Comparison of ENCODE assay signal across 8 mouse cellular contexts in the genomic region with DNA sequence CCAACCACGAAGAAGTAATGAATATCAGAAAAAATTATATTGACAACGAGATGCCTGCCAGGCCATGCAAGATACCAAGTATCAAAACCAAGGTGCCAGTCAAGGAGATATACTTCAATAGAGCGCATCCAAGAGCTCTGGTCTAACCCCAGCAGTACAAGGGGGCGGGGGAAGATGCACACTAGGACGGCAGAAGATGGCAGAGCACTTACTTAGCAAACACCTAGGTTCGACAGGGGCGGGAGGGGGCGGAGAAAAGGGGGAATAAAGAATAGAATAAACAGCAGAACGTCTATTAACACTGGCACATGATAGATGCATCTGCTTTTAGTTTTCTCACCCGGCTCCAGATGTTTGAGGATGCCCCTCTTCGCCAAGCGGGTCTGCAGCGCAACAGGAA. TPM values are rescaled to one million over a fixed set of nuclear protein-coding genes. Genes with fewer than 3 reads are reported as not detected.
DNase-seq lines count a peak whose midpoint lies in the region; ATAC-seq lines count a peak whose summit lies in the region.
"Had no signal": no experiment of that assay in that cellular context is flagged by ENCODE, and none has a peak within 500 bp of the region (broad histone marks: within the 10 kb centered on the region; RNA-seq: fewer than 3 reads in every experiment).

No protein-coding gene starts in this region.

- peak overlapping the region; percentile 79; the same call in 1 of the 2 replicates for H3K27ac ChIP-seq in embryonic facial prominence, embryonic 14.5 days (replicated peaks; ENCODE audit: low read depth, low read length)
- peak overlapping the region; percentile 79; the same call in 1 of the 2 replicates for H3K27ac ChIP-seq in limb, embryonic 13.5 days
- no peak overlapping the region for H3K27ac ChIP-seq in stomach, embryonic 15.5 days

- H3K9ac ChIP-seq in embryonic facial prominence, embryonic 14.5 days (ENCODE audit: low read depth, low read length), result peak overlapping the region; percentile 72
- peak overlapping the region; percentile 54 for H3K9ac ChIP-seq in limb, embryonic 13.5 days
- H3K9ac ChIP-seq in stomach, embryonic 15.5 days, result no peak overlapping the region

- WGBS in embryonic facial prominence, embryonic 14.5 days, result 29% methylated on average over 13 of the region's 13 CpGs
- 39% methylated on average over 13 of the region's 13 CpGs for WGBS in limb, embryonic 13.5 days
- 25% methylated on average over 13 of the region's 13 CpGs for WGBS in stomach, embryonic 15.5 days

- DNase-seq in embryonic facial prominence, embryonic 14.5 days (ENCODE audit: low spot score), result no peak
- DNase-seq in layer of hippocampus, postnatal 10 days (ENCODE audit: low spot score in 2 of 2), result no peak
- no peak for DNase-seq in layer of hippocampus, adult 8-10 months (ENCODE audit: low spot score in 2 of 2)

- peak overlapping the region; percentile 96 for H3K4me3 ChIP-seq in megakaryocyte, embryonic 14.5 days (replicated peaks)
- peak overlapping the region; percentile 56 for H3K4me3 ChIP-seq in embryonic facial prominence, embryonic 14.5 days (ENCODE audit: low read depth, low read length)
- H3K4me3 ChIP-seq in limb, embryonic 13.5 days, result peak overlapping the region; percentile 56
- peak overlapping the region; percentile 56 for H3K4me3 ChIP-seq in stomach, embryonic 15.5 days (replicated peaks)

- 0 out of 2 replicates have a peak, but pooled peaks cover 3% of the 10 kb centered on the region for H3K9me3 ChIP-seq in megakaryocyte, embryonic 14.5 days
- H3K9me3 ChIP-seq in embryonic facial prominence, embryonic 14.5 days (ENCODE audit: control insufficient read depth, low read length), result no peaks in the 10 kb centered on the region
- no peaks in the 10 kb centered on the region for H3K9me3 ChIP-seq in limb, embryonic 13.5 days
- no peaks in the 10 kb centered on the region for H3K9me3 ChIP-seq in stomach, embryonic 15.5 days

- no peaks in the 10 kb centered on the region for H3K27me3 ChIP-seq in megakaryocyte, embryonic 14.5 days (replicated peaks)
- H3K27me3 ChIP-seq in embryonic facial prominence, embryonic 14.5 days (replicated peaks; ENCODE audit: control insufficient read depth, insufficient read depth, low read length), result no peaks in the 10 kb centered on the region
- no peaks in the 10 kb centered on the region for H3K27me3 ChIP-seq in limb, embryonic 13.5 days
- no peaks in the 10 kb centered on the region for H3K27me3 ChIP-seq in stomach, embryonic 15.5 days (replicated peaks)

- no peak for ATAC-seq in megakaryocyte, adult 5-6 weeks (ENCODE audit: poor library complexity, severe bottlenecking)
- no peak for ATAC-seq in embryonic facial prominence, embryonic 14.5 days (ENCODE audit: low read depth)
- no peak for ATAC-seq in limb, embryonic 13.5 days (ENCODE audit: low FRiP score, low read depth)
- ATAC-seq in stomach, embryonic 15.5 days (ENCODE audit: insufficient read depth, low FRiP score, low read depth), result no peak

- peaks cover 47% of the 10 kb centered on the region for H3K36me3 ChIP-seq in megakaryocyte, embryonic 14.5 days (replicated peaks; ENCODE audit: low read length)
- H3K36me3 ChIP-seq in embryonic facial prominence, embryonic 14.5 days (ENCODE audit: control insufficient read depth, insufficient read depth, low read length), result peaks cover 12% of the 10 kb centered on the region
- H3K36me3 ChIP-seq in limb, embryonic 13.5 days, result peaks cover 26% of the 10 kb centered on the region
- H3K36me3 ChIP-seq in stomach, embryonic 15.5 days, result no peaks in the 10 kb centered on the region

- H3K4me2 ChIP-seq in embryonic facial prominence, embryonic 14.5 days (ENCODE audit: low read depth, low read length), result peak overlapping the region; percentile 57
- H3K4me2 ChIP-seq in limb, embryonic 13.5 days (replicated peaks), result peak overlapping the region; percentile 63
- peak overlapping the region; percentile 47 for H3K4me2 ChIP-seq in stomach, embryonic 15.5 days

- peaks cover 17% of the 10 kb centered on the region; the same call in 1 of the 2 replicates for H3K4me1 ChIP-seq in megakaryocyte, embryonic 14.5 days
- no peaks in the 10 kb centered on the region for H3K4me1 ChIP-seq in embryonic facial prominence, embryonic 14.5 days (ENCODE audit: control insufficient read depth, insufficient read depth, low read length)
- peaks cover 6% of the 10 kb centered on the region; the same call in 1 of the 2 replicates for H3K4me1 ChIP-seq in limb, embryonic 13.5 days
- no peaks in the 10 kb centered on the region for H3K4me1 ChIP-seq in stomach, embryonic 15.5 days

RNA-seq across cellular contexts. Expression of gene Pqbp1, which starts 0.9 kb away (rescaled TPM):
- 135 and 223 TPM in 2 replicates for polyA plus RNA-seq in megakaryocyte, embryonic 14.5 days (2012; ENCODE audit: insufficient read depth, low replicate concordance)
- total RNA-seq in megakaryocyte, adult 5-6 weeks (2015), result 25.6 and 29.8 TPM in 2 replicates
- 116 and 123 TPM in 2 replicates for total RNA-seq in megakaryocyte, adult 5-6 weeks (2017)
- polyA plus RNA-seq in embryonic facial prominence, embryonic 14.5 days (2014; fragmentation: Nextera tagmentation; extraction: Ambion mirVana), result 92.3 and 98.1 TPM in 2 replicates
- polyA plus RNA-seq in limb, embryonic 13.5 days (2015; fragmentation: Nextera tagmentation; extraction: Ambion mirVana), result 138 and 149 TPM in 2 replicates
- polyA plus RNA-seq in stomach, embryonic 15.5 days (2015; fragmentation: Nextera tagmentation; extraction: Ambion mirVana), result 110 and 111 TPM in 2 replicates
- total RNA-seq in layer of hippocampus, postnatal 10 days (2021), result 10 to 100 TPM; 79.4 to 87.7 TPM
- 10 to 100 TPM; 65.0 to 82.0 (median 75.3) TPM for total RNA-seq in layer of hippocampus, adult 8-10 months (2022)

RNA-seq across cellular contexts. Expression of gene Timm17b, which starts 0.9 kb away (rescaled TPM):
- 139 and 161 TPM in 2 replicates for polyA plus RNA-seq in megakaryocyte, embryonic 14.5 days (2012; ENCODE audit: insufficient read depth, low replicate concordance)
- 75.8 and 85.4 TPM in 2 replicates for total RNA-seq in megakaryocyte, adult 5-6 weeks (2015)
- total RNA-seq in megakaryocyte, adult 5-6 weeks (2017), result 35.8 and 50.0 TPM in 2 replicates
- polyA plus RNA-seq in embryonic facial prominence, embryonic 14.5 days (2014; fragmentation: Nextera tagmentation; extraction: Ambion mirVana), result 170 and 176 TPM in 2 replicates
- polyA plus RNA-seq in limb, embryonic 13.5 days (2015; fragmentation: Nextera tagmentation; extraction: Ambion mirVana), result 179 and 181 TPM in 2 replicates
- polyA plus RNA-seq in stomach, embryonic 15.5 days (2015; fragmentation: Nextera tagmentation; extraction: Ambion mirVana), result 141 and 148 TPM in 2 replicates
- total RNA-seq in layer of hippocampus, postnatal 10 days (2021), result 10 to 100 TPM; 31.8 to 33.2 TPM
- 10 to 100 TPM; 19.6 to 33.3 (median 25.4) TPM for total RNA-seq in layer of hippocampus, adult 8-10 months (2022)

RNA-seq across cellular contexts. Expression of gene Gm10491, which starts 9.4 kb away (rescaled TPM):
- not detected in 2 replicates for polyA plus RNA-seq in megakaryocyte, embryonic 14.5 days (2012; ENCODE audit: insufficient read depth, low replicate concordance)
- not detected in 2 replicates for total RNA-seq in megakaryocyte, adult 5-6 weeks (2015)
- total RNA-seq in megakaryocyte, adult 5-6 weeks (2017), result not detected in 2 replicates
- polyA plus RNA-seq in embryonic facial prominence, embryonic 14.5 days (2014; fragmentation: Nextera tagmentation; extraction: Ambion mirVana), result not detected in 2 replicates
- not detected in 2 replicates for polyA plus RNA-seq in limb, embryonic 13.5 days (2015; fragmentation: Nextera tagmentation; extraction: Ambion mirVana)
- polyA plus RNA-seq in stomach, embryonic 15.5 days (2015; fragmentation: Nextera tagmentation; extraction: Ambion mirVana), result not detected in 2 replicates
- not detected for total RNA-seq in layer of hippocampus, postnatal 10 days (2021)
- not detected for total RNA-seq in layer of hippocampus, adult 8-10 months (2022)
- total RNA-seq: hematopoietic stem cell, adult 5-6 weeks had no signal

RNA-seq across cellular contexts. Expression of gene Gm10490, which starts 11.1 kb away (rescaled TPM):
- not detected in 2 replicates for polyA plus RNA-seq in megakaryocyte, embryonic 14.5 days (2012; ENCODE audit: insufficient read depth, low replicate concordance)
- total RNA-seq in megakaryocyte, adult 5-6 weeks (2015), result not detected in 2 replicates
- total RNA-seq in megakaryocyte, adult 5-6 weeks (2017), result not detected in 2 replicates
- polyA plus RNA-seq in embryonic facial prominence, embryonic 14.5 days (2014; fragmentation: Nextera tagmentation; extraction: Ambion mirVana), result not detected in 2 replicates
- not detected in 2 replicates for polyA plus RNA-seq in limb, embryonic 13.5 days (2015; fragmentation: Nextera tagmentation; extraction: Ambion mirVana)
- not detected in 2 replicates for polyA plus RNA-seq in stomach, embryonic 15.5 days (2015; fragmentation: Nextera tagmentation; extraction: Ambion mirVana)
- total RNA-seq in layer of hippocampus, postnatal 10 days (2021), result not detected
- total RNA-seq in layer of hippocampus, adult 8-10 months (2022), result not detected

RNA-seq across cellular contexts. Expression of gene Slc35a2, which starts 14.4 kb away (rescaled TPM):
- polyA plus RNA-seq in megakaryocyte, embryonic 14.5 days (2012; ENCODE audit: insufficient read depth, low replicate concordance), result 99.5 and 147 TPM in 2 replicates
- total RNA-seq in megakaryocyte, adult 5-6 weeks (2015), result 6.4 and 9.8 TPM in 2 replicates
- 10.9 and 13.5 TPM in 2 replicates for total RNA-seq in megakaryocyte, adult 5-6 weeks (2017)
- 28.6 and 30.0 TPM in 2 replicates for polyA plus RNA-seq in embryonic facial prominence, embryonic 14.5 days (2014; fragmentation: Nextera tagmentation; extraction: Ambion mirVana)
- polyA plus RNA-seq in limb, embryonic 13.5 days (2015; fragmentation: Nextera tagmentation; extraction: Ambion mirVana), result 45.2 and 50.2 TPM in 2 replicates
- 39.0 and 39.4 TPM in 2 replicates for polyA plus RNA-seq in stomach, embryonic 15.5 days (2015; fragmentation: Nextera tagmentation; extraction: Ambion mirVana)
- 10 to 100 TPM; 46.7 to 47.4 TPM for total RNA-seq in layer of hippocampus, postnatal 10 days (2021)
- total RNA-seq in layer of hippocampus, adult 8-10 months (2022), result 10 to 100 TPM; 39.3 to 50.9 (median 41.9) TPM
